ENCODE assay signal across 9 mouse cellular contexts in genomic region chr3:51539567-51540408, GRCm38 (mm10). TPM values are rescaled to one million over a fixed set of nuclear protein-coding genes. Genes with fewer than 3 reads are reported as not detected.
DNase-seq lines count a peak whose midpoint lies in the region; ATAC-seq and TF ChIP-seq lines count a peak whose summit lies in the region.
"Had no signal": no experiment of that assay in that cellular context is flagged by ENCODE, and none has a peak within 500 bp of the region (broad histone marks: within the 10 kb centered on the region; RNA-seq: fewer than 3 reads in every experiment).

No protein-coding gene starts in this region.

- no peak for TF ChIP-seq POLR2A in thymus, adult 2 months (IDR thresholded peaks at IDR 0.05; ENCODE audit: control insufficient read depth, extremely low read depth, insufficient read depth, low read length, poor library complexity)

- peaks cover 81% of the 10 kb centered on the region for H3K36me3 ChIP-seq in midbrain, embryonic 10.5 days
- H3K36me3 ChIP-seq in midbrain, embryonic 15.5 days (replicated peaks): peaks cover 55% of the 10 kb centered on the region
- peaks cover 89% of the 10 kb centered on the region for H3K36me3 ChIP-seq in embryonic facial prominence, embryonic 10.5 days (replicated peaks)
- H3K36me3 ChIP-seq in limb, embryonic 10.5 days: peaks cover 76% of the 10 kb centered on the region
- H3K36me3 ChIP-seq in thymus, adult 2 months (ENCODE audit: control insufficient read depth, insufficient read depth, low read length): peaks cover 68% of the 10 kb centered on the region

- H3K9ac ChIP-seq in midbrain, embryonic 15.5 days: no peak overlapping the region

- peak overlapping the region; percentile 57; the same call in 1 of the 2 replicates for H3K27ac ChIP-seq in midbrain, embryonic 10.5 days (replicated peaks)
- H3K27ac ChIP-seq in midbrain, embryonic 15.5 days: no peak overlapping the region
- peak overlapping the region; percentile 51; the same call in 1 of the 2 replicates for H3K27ac ChIP-seq in embryonic facial prominence, embryonic 10.5 days (replicated peaks)
- peak overlapping the region; percentile 3; the same call in 1 of the 2 replicates for H3K27ac ChIP-seq in limb, embryonic 10.5 days
- no peak overlapping the region for H3K27ac ChIP-seq in thymus, adult 2 months (ENCODE audit: control insufficient read depth, insufficient read depth, low read length)

- H3K4me1 ChIP-seq in midbrain, embryonic 10.5 days: no peaks in the 10 kb centered on the region
- no peaks in the 10 kb centered on the region for H3K4me1 ChIP-seq in midbrain, embryonic 15.5 days
- no peaks in the 10 kb centered on the region for H3K4me1 ChIP-seq in embryonic facial prominence, embryonic 10.5 days
- H3K4me1 ChIP-seq in limb, embryonic 10.5 days: no peaks in the 10 kb centered on the region
- H3K4me1 ChIP-seq in thymus, adult 2 months (replicated peaks; ENCODE audit: control insufficient read depth, insufficient read depth, low read length): no peaks in the 10 kb centered on the region

- WGBS in midbrain, embryonic 10.5 days: 54% methylated on average over 15 of the region's 15 CpGs
- 53% methylated on average over 15 of the region's 15 CpGs for WGBS in midbrain, embryonic 15.5 days
- 59% methylated on average over 15 of the region's 15 CpGs for WGBS in embryonic facial prominence, embryonic 10.5 days
- 59% methylated on average over 15 of the region's 15 CpGs for WGBS in limb, embryonic 10.5 days
- 61% methylated on average over 15 of the region's 15 CpGs for WGBS in thymus, adult 2 months

- H3K4me3 ChIP-seq in midbrain, embryonic 10.5 days: no peak overlapping the region
- no peak overlapping the region for H3K4me3 ChIP-seq in midbrain, embryonic 15.5 days
- H3K4me3 ChIP-seq in embryonic facial prominence, embryonic 10.5 days: no peak overlapping the region
- no peak overlapping the region for H3K4me3 ChIP-seq in limb, embryonic 10.5 days
- no peak overlapping the region for H3K4me3 ChIP-seq in thymus, adult 2 months (ENCODE audit: control insufficient read depth, insufficient read depth, low read length)
- H3K4me3 ChIP-seq: erythroblast, embryonic 14.5 days had no signal

- H3K9me3 ChIP-seq in midbrain, embryonic 10.5 days (replicated peaks): no peaks in the 10 kb centered on the region
- H3K9me3 ChIP-seq in midbrain, embryonic 15.5 days: no peaks in the 10 kb centered on the region
- no peaks in the 10 kb centered on the region for H3K9me3 ChIP-seq in embryonic facial prominence, embryonic 10.5 days
- no peaks in the 10 kb centered on the region for H3K9me3 ChIP-seq in limb, embryonic 10.5 days (replicated peaks)

- TF ChIP-seq CTCF in thymus, adult 2 months (IDR thresholded peaks at IDR 0.05; ENCODE audit: borderline replicate concordance, control insufficient read depth, extremely low read depth, insufficient read depth, low read length, poor library complexity): peak; percentile 53; the same call in 1 of the 2 replicates

- H3K27me3 ChIP-seq in midbrain, embryonic 10.5 days (ENCODE audit: low read depth, poor library complexity, severe bottlenecking): no peaks in the 10 kb centered on the region
- H3K27me3 ChIP-seq in midbrain, embryonic 15.5 days (replicated peaks): no peaks in the 10 kb centered on the region
- H3K27me3 ChIP-seq in embryonic facial prominence, embryonic 10.5 days (replicated peaks; ENCODE audit: low read depth, poor library complexity, severe bottlenecking): no peaks in the 10 kb centered on the region
- H3K27me3 ChIP-seq in limb, embryonic 10.5 days (ENCODE audit: low read depth, poor library complexity, severe bottlenecking): no peaks in the 10 kb centered on the region
- no peaks in the 10 kb centered on the region for H3K27me3 ChIP-seq in thymus, adult 2 months (ENCODE audit: control insufficient read depth, insufficient read depth, low read length)

- no peak overlapping the region for H3K4me2 ChIP-seq in midbrain, embryonic 15.5 days

- no peak for ATAC-seq in midbrain, embryonic 15.5 days (replicated peaks)

- peak; percentile 76 for DNase-seq in midbrain, embryonic 10.5 days (ENCODE audit: low spot score)
- DNase-seq in adrenal gland, postnatal 36 days: peak; percentile 83 to 87
- peak; percentile 82 for DNase-seq in embryonic facial prominence, embryonic 10.5 days (ENCODE audit: low spot score)
- peak; percentile 81 for DNase-seq in heart, postnatal 4 days
- peak; percentile 82 for DNase-seq in limb, embryonic 10.5 days (ENCODE audit: low spot score)
- peak; percentile 86 for DNase-seq in naive thymus-derived CD4-positive, alpha-beta T cell, adult 2 months (ENCODE audit: low read depth)
- peak; percentile 87 for DNase-seq in thymus, adult 2 months

RNA-seq across cellular contexts. Expression of gene Setd7, which starts 20.9 kb away (rescaled TPM):
- 2.8 TPM in 2 replicates for polyA plus RNA-seq in midbrain, embryonic 10.5 days (2016; fragmentation: Nextera tagmentation; extraction: Ambion mirVana)
- polyA plus RNA-seq in midbrain, embryonic 15.5 days (2015; fragmentation: Nextera tagmentation; extraction: Ambion mirVana): 3.4 and 3.7 TPM in 2 replicates
- total RNA-seq in adrenal gland, postnatal 36 days (2021): 10 to 100 TPM; 50.6 to 52.8 TPM
- polyA plus RNA-seq in embryonic facial prominence, embryonic 10.5 days (2016; fragmentation: Nextera tagmentation; extraction: Ambion mirVana): 4.2 and 5.1 TPM in 2 replicates
- 10 to 100 TPM; 54.0 to 58.7 TPM for total RNA-seq in heart, postnatal 4 days (2021)
- 2.7 and 4.8 TPM in 2 replicates for polyA plus RNA-seq in limb, embryonic 10.5 days (2016; fragmentation: Nextera tagmentation; extraction: Ambion mirVana)
- 62.8 TPM in 2 replicates for polyA plus RNA-seq in thymus, adult 2 months (2012; rRNA removed)

RNA-seq across cellular contexts. Expression of gene Rab33b, which starts 56.1 kb away (rescaled TPM):
- 12.8 and 14.1 TPM in 2 replicates for polyA plus RNA-seq in midbrain, embryonic 10.5 days (2016; fragmentation: Nextera tagmentation; extraction: Ambion mirVana)
- polyA plus RNA-seq in midbrain, embryonic 15.5 days (2015; fragmentation: Nextera tagmentation; extraction: Ambion mirVana): 27.9 and 28.4 TPM in 2 replicates
- 10 to 100 TPM; 15.8 to 17.8 TPM for total RNA-seq in adrenal gland, postnatal 36 days (2021)
- polyA plus RNA-seq in embryonic facial prominence, embryonic 10.5 days (2016; fragmentation: Nextera tagmentation; extraction: Ambion mirVana): 14.2 and 15.3 TPM in 2 replicates
- 10 to 100 TPM; 13.6 to 14.3 TPM for total RNA-seq in heart, postnatal 4 days (2021)
- polyA plus RNA-seq in limb, embryonic 10.5 days (2016; fragmentation: Nextera tagmentation; extraction: Ambion mirVana): 11.2 and 14.2 TPM in 2 replicates
- polyA plus RNA-seq in thymus, adult 2 months (2012; rRNA removed): 15.6 and 17.1 TPM in 2 replicates

Comparison
In these comparisons a context has a peak if more than half of its experiments do, and no peak if none do; other contexts are left out.
1. H3K27ac ChIP-seq: peak in midbrain, embryonic 10.5 days (single experiment), embryonic facial prominence, embryonic 10.5 days (single experiment) and limb, embryonic 10.5 days (single experiment); none in midbrain, embryonic 15.5 days (single experiment) and thymus, adult 2 months (single experiment).
2. RNA of gene Setd7, which starts 20.9 kb away (polyA plus RNA-seq): 62.8 TPM in thymus, adult 2 months; 2.7 to 4.8 TPM in limb, embryonic 10.5 days, 4.2 to 5.1 TPM in embryonic facial prominence, embryonic 10.5 days, 3.4 to 3.7 TPM in midbrain, embryonic 15.5 days and 2.8 TPM in midbrain, embryonic 10.5 days; every median in the first group is over 10 times any median in the second.
3. Peak in every context shown above with its lines, with median percentiles within 50 percentile points of each other: DNase-seq.